Mouse (Mus musculus): ENCODE data around the gene Otop2.
A peak's percentile ranks its signal among the peaks of the same experiment; 100 is the strongest.

The Otop2 gene

DNA sequence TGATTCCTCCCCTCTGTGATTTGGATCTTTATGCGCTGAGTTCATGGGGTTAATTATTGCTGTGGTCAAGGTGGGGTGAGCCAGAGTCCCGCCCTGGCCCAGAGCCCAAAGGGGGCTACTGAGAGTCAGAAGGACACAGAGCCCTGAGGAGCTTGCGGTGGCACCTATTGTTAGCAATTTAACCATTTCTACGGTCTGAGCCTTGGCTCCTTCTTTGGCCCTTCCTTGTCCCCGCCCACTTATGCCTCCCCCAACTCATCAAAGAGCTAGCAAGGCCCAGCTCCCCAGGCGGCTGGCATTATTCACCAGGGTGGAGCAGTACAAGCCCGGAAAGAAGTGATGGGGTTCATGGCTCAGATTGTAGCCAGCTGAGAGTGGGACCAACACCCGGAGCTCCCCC, at the start of gene Otop2:
Gene Otop2, plus strand, starts transcription at position 301 of the 400 bp plus-strand sequence.
- no peak for DNase-seq (ENCODE audit: low spot score)

- no peak for DNase-seq (ENCODE audit: low spot score)
Observed at GRCm38 (mm10) chr11:115257775-115258510, 49.0 kb upstream of the Otop2 start.

DNA sequence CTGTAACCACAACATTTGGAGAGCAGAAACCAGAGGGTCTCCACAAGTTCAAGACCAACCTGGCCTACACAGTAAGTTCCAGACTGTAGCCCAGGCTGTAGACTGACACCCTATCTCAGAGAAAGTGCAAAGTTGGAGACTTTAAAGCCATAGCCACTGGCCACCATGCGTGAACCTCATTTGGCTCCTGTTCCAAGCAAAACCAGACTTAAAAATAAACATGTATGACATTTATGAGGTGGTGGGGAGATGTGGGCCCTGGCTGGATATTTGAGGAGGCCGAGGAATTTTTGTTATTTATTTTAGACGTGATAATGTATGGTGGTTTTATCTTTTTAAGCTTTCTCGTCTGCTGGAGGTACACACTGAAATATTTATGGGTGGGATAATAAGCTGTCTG, 47.8 kb upstream of the Otop2 start:
- no peak for DNase-seq (ENCODE audit: low spot score)

DNA sequence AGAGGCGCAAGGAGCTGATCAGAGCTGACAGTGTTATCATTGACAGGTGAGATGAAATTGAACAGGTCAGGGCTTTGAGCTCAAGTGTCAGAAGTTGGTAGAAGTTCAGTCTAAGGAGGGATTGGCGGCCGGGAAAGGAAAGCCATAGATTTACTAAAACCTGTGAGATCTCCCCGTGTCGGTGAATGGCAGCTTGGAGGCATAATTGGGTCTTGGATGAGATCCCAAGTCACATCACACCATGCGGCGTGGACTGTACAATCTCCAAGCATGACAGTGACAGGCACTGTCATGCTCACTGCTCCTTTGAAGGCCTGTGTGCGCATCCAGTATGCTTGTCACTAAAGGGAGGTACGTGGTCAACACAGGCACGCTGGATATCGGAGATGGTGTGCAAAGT, 44.0 kb upstream of the Otop2 start:
- no peak for DNase-seq (ENCODE audit: low spot score)

GRCm38 (mm10) chr11:115264136-115264861, 42.7 kb upstream of the Otop2 start:
- no peak for DNase-seq (ENCODE audit: low spot score)

GRCm38 (mm10) chr11:115264862-115265668, 41.9 kb upstream of the Otop2 start:
- no peak for DNase-seq (ENCODE audit: low spot score)

DNA sequence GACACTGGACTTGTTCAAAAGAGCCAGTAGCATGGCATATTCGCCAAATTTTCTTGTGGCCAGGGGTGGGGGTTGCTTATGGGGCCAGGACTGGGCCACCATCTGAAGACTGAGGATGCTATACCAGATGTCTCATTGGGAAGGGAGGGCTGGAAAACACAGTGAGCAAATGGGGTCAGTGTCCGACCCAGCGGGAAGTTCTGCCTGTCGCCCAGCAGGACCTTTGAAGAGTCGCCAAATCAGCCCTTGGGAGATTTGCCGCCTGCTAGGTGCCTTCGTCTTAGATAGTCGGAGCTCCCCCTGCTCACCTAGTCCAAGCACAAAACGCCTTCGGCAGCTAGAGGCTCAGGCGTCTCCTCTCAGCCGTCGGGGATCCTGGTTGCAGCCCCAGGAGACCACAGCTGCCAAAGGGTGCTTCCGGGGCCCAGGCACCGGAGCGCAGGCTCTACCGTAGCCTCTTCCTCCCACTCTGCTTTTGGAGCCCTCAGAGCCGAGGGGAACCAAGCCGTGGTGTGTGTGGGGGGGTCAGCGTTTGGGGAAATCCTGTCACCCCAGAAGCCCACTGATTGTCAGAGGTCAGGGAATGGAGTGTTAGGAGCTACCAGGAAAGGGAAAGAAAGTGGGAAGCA, 41.1 kb upstream of the Otop2 start:
- DNase-seq (ENCODE audit: low spot score): no peak

GRCm38 (mm10) chr11:115266400-115266778, 40.6 kb upstream of the Otop2 start:
- no peak for DNase-seq (ENCODE audit: low spot score)

- no peak for DNase-seq (ENCODE audit: low spot score)
Observed at GRCm38 (mm10) chr11:115267061-115267883, 39.7 kb upstream of the Otop2 start, which contains the start of gene Grin2c. Gene Grin2c, minus strand, starts transcription at chr11:115267243.

GRCm38 (mm10) chr11:115267958-115268357, 39.0 kb upstream of the Otop2 start:
- DNase-seq (ENCODE audit: low spot score): no peak

GRCm38 (mm10) chr11:115269330-115270066, 37.5 kb upstream of the Otop2 start:
- DNase-seq (ENCODE audit: low spot score): no peak

DNA sequence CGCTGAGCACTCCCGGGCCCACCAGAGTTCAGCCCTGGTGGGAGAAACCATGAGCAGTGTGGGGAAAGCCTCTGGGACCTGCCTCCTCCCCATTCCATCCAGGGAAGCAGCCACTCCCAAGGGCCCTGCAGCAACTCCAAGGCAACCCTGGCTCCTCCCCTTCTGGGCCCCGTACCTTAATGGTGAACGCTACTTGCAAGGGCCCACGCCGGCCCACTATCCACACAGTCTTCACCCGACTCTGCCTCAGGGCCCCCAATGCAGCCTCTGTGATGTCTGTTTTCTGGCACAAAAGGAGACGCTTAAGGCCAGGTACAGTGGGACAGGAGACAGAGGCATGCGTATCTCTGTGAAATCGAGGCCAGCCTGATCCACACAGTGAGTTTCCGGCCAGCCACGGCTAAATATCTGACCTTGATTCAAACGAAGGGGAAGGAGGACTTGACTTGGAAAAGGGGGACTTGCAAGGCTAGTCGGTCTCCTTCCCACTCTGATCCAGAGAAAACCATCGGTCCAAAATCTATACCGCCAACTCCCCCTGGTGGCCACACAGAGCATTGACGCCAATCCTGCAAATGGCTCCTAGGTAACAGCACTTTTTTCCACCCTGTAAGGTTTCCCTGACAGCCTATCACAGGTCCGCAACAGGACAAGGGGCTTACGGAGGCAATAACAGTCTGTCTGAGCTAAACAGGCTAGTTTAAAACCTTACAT, 36.7 kb upstream of the Otop2 start:
- DNase-seq (ENCODE audit: low spot score): peak; percentile 76

GRCm38 (mm10) chr11:115271052-115271451, 35.9 kb upstream of the Otop2 start:
- no peak for DNase-seq (ENCODE audit: low spot score)

- DNase-seq (ENCODE audit: low spot score): no peak
Observed at GRCm38 (mm10) chr11:115271481-115271880, 35.5 kb upstream of the Otop2 start.

GRCm38 (mm10) chr11:115272894-115273498, 34.0 kb upstream of the Otop2 start:
- DNase-seq (ENCODE audit: low spot score): no peak

DNA sequence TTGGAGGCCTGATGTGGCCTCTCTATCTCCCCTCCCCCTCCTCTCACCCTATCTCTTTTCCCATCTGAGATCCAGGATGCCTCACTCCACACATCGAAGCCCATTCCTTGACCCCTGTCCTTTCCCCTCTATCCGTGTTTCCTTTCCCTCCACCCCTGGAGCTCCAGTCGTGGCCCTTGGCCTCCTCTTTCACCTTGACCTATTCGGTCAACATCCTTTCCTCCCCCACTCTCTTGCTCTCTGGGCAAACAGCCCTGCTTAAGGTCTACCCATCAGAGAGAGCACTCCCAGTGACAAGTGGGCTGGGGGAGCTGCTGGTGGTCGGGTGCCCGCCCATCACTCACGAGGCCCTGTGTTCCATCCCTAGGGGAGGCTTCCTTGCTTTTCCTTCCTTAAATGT, 33.2 kb upstream of the Otop2 start:
- DNase-seq (ENCODE audit: low spot score): no peak

- DNase-seq (ENCODE audit: low spot score): no peak
Observed at GRCm38 (mm10) chr11:115274178-115274577, 32.8 kb upstream of the Otop2 start.

DNA sequence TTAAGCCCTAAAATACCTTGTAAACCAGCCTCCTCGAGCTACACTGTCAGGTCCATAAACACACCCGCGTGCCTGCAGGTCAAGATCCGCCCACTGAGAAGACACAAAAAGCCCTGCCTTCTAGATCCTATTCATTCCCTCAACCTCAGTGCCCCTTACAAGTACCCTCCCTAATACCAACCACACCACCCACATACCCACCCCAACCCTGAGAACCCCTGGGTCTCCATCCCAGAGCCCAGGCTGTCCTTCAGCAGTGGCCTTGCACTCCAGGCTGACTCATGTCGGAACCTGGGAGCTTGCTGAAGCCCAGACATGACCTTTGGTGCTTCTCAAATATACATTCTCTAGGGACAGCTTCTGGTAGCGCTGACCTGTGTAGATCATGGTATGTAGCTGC, 32.2 kb upstream of the Otop2 start:
- no peak for DNase-seq (ENCODE audit: low spot score)

DNA sequence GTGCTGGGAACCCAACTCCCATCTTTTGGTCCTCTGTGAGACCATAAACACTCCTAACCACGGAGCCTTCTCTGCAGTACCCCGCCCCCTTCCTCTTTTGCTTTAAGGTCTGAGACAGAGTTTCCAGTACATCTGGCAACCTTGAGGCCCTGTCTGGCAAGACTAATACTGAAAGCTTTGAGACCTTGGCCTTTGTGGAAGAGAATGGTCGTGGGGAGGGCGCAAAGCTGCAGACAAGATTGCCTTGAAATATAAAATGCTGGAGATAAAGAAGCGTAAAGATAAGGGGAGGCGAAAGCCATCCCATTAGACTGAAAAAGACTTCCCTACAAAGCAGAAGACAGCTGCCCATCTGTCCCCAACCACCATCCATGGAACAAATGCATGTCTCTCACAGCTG, 31.5 kb upstream of the Otop2 start:
- DNase-seq (ENCODE audit: low spot score): no peak

GRCm38 (mm10) chr11:115275954-115276353, 31.0 kb upstream of the Otop2 start:
- DNase-seq (ENCODE audit: low spot score): no peak
